Mouse (Mus musculus) telencephalon, adult 2 months (tissue): ENCODE measurements around the gene Gli2.
A peak's percentile ranks its signal among the peaks of the same experiment; 100 is the strongest.

Experiments
- DNase-seq: peaks from one replicate; pipeline ENCODE4 v3.0.0-alpha.2; 2011; ENCODE audit warnings: low read depth, low spot score

Gli2 gene

GRCm38 (mm10) chr1:118994482-118995105, 58.8 kb downstream of the Gli2 start:
- DNase-seq, result no peak

DNA sequence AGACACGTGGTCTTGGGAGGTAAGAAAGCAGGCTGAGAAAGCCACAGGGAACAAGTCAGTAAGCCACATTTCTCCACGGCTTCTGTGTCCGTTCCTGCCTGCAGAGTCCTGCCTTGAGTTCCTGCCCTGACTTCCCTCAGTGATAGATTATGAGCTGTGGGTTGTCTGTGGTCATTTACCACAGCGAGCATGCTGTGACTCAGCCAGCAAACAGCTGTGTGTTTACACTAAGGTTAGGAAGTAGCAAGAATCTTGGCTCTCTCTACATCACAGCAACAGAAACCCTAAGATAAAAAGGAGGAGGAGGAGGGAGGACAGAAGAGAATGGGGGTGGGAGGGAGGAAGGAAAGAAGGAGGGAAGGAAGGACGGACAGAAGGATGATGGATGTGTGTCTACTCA, 59.6 kb downstream of the Gli2 start:
- no peak for DNase-seq

DNA sequence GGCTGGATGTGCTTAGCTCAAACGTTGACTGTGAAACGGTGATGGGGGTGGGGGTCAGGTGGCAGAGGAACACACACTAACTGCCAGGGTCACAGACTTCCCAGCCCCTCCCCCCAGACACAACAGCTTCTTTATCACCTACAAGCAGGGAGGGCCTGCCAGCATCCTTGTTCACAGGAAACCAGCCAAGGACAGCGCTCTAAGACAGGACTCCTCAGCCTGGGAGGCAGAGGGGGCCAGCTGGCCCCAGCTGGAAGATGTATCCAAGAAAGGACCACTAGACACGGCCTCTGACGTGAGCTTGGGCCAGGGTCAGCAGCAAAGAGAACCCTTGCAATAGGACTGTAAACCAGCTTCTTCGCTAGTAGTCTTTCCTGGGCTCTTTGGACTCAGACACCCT, 65.1 kb downstream of the Gli2 start:
- DNase-seq, result no peak

DNA sequence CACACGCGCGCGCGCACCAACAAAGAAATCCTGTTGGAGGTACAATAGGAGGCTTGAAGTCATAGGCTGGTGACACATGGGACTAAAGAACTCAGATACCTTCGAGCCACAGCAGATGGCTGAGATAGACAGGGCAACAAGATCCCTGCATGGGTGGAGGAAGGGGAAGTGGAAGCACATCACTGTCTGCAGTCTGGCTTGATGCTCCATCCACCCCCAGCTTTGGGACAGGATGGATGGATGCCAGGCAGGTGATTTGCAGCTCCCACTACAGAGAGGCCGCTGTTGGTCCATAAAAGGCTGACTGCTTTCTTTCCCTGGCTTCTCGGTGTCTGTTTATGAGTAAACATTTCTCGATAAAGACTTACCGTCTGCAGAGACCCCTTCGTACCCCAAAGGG, 65.9 kb downstream of the Gli2 start:
- no peak for DNase-seq

DNA sequence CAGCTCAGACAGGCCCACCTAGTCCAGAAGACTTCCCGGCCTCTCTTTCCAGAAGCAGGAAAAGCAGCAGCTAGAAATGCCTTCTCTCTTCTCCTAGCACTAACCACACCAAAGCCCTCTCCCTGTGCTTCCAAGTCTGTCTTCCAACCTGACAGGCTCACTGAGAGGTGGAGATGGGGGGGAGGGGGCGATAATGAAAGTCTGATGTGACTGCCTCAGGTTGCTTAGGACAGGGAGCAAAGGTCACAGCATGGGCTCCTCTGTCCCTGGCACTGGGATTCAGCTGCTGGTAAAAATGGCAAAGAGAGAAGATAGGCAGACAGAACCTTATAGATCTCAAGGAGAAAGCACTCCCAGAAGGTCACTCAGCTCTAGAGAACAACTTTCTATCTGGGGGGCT, 70.0 kb downstream of the Gli2 start:
- DNase-seq, result no peak

GRCm38 (mm10) chr1:118982805-118983211, 70.6 kb downstream of the Gli2 start:
- no peak for DNase-seq

DNA sequence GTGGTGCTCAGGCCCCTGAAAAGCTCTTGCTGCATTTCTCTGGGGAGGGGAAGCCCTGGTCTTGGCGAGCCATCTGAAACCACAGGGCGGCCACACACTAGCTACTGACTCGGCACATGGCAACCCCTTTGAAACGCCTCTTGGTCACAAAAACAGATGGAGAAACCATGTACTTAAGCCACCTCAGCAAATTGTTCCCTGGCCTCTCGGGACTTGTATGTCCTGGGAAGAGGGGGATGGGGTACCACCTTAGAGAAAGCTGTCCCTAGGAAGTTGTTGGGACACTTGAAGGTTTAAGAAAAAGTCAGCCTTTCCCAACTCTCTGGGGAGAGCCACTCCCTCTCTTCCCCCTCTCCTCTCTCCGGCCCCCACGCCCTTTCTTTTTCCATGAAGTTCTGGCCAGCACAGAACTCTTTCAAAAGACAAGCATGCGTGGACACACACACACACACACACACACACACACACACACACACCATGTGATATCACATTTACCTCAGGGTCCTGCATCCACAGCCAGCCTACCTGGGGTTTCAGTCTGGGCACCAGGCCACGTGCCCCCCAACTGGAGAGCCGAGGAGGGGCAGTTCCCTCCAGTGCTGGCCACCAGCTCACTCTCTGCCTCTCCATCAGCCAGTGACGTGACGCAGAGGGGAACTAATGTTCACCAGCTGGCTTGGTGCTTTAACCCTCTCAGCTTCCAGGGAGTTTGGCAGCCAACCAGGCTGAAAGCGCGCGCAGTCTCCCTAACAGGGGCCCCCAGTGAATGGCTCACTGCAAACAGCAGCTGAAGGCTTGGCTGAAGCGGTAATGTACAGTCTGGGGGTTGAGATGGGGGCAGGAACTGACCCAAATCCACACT, 71.2 kb downstream of the Gli2 start:
- no peak for DNase-seq

DNA sequence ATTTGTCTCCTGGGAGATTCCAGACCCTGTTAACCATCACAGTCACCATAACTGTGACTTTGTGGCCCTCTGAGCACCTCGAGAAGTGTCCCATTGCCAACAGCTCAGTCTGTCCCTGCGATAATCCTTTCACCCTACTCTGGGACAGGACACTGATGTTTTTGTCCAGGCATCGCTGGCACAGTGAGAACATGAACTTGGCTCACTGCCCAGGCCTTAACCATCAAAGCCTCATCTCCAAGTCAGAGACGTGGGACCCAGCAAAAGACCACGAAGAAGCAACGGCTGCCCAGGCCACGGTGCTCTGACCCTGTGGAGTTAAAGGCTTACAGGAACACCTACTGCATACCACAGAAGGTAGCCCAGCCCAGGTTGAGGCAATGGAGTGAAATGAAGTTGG, 72.8 kb downstream of the Gli2 start:
- DNase-seq, result no peak

DNA sequence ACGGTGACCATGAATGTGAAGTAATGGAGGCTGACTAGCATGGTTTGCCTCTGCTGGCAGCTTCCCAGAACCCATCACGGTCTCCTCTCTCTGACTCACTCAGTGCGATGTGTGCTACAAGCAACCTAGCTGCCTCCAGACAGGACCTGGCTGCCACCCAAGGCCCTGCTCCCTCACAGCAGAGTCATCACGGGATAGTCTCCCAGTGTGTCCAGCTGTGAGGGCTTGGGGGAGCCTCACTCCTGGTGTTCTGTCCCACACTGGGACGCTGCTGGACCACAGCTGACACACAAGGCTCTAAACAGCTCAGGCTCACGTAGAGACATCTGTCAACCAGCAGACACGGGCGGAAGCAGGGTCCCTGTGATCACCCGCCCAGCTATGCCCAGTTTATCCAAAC, 76.8 kb downstream of the Gli2 start:
- DNase-seq, result peak; percentile 29

GRCm38 (mm10) chr1:118975376-118975775, 78.0 kb downstream of the Gli2 start:
- no peak for DNase-seq

GRCm38 (mm10) chr1:118970068-118970467, 83.4 kb downstream of the Gli2 start:
- no peak for DNase-seq

GRCm38 (mm10) chr1:118969409-118969808, 84.0 kb downstream of the Gli2 start:
- no peak for DNase-seq

DNA sequence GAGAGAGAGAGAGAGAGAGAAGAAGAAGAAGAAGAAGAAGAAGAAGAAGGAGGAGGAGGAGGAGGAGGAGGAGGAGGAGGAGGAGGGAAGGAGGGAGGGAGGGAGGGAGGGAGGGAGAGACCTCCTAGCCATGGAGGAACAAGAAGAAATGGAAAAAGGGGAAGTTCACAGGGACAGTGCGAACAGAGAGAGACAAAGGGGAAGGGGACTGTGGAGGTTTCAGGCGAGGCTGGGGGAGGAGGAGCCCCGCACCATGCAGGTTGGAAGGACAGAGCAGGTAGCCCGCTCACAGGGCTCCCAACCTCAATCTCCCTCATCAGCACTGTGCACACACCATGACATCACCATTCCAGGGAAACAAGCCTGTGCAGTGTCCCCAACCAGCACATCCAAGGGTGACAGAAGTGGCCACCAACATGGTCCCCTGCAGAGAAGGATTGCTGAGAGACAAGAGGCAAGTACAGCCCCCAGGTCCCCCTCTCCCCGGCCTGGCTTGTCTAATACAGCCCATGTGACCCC, 84.7 kb downstream of the Gli2 start:
- no peak for DNase-seq

DNA sequence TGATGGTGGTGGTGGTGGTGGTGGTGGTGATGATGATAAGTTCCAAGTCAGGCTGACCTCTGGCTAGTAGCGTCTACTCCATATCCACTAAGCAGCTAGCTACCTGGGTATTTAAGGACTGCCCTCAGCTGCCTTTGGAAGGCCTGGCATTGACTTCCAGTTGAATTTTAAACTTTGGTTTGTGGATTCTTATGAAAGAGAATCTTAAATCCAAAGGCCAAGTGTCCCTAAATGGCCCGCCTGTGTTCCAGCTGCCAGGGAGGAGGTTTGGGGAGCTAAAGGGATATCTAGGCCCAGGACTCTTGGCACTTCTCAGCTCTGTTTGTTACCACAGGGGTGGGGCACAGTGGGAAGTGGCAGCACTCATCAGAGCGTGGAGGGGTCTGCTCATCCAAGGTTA, 85.4 kb downstream of the Gli2 start:
- no peak for DNase-seq

DNA sequence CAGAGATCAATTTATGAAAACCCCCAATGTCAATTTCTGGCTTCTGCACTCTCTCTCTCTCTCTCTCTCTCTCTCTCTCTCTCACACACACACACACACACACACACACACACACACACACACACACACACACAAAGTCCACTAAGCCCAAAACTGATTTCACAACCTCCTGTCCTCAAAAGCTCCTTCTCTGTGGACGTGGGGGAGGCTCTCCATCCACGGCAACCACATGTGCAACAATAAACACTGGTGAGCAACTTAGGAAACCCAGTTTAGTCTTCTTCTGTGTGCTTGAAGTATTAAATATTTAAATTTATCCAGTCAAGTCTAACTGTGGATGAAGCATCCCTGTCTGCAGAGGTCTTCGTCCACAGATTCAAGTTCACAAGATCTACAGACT, 86.1 kb downstream of the Gli2 start:
- no peak for DNase-seq

DNA sequence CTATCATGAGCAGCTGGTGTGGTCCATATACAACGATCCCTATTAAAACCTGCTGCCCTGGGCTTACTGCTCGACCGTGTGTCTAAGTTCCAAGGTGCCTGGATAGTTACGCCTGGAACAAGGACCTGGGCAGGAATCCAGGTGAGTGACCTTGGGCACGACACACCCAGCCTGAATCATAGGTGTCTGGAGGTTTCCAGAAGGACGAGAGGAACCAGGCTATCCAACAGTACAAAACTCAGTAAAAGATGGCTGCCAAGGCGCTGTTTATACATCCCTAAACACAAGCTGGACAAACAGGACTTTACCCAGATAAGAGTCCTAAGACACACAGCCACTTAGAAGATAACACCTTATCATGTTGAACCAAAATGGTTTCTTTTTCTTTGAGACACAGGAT, 94.8 kb downstream of the Gli2 start:
- no peak for DNase-seq

GRCm38 (mm10) chr1:118955791-118956190, 97.6 kb downstream of the Gli2 start:
- DNase-seq, result no peak

- no peak for DNase-seq
Observed at GRCm38 (mm10) chr1:118954434-118955301, 98.8 kb downstream of the Gli2 start.

DNA sequence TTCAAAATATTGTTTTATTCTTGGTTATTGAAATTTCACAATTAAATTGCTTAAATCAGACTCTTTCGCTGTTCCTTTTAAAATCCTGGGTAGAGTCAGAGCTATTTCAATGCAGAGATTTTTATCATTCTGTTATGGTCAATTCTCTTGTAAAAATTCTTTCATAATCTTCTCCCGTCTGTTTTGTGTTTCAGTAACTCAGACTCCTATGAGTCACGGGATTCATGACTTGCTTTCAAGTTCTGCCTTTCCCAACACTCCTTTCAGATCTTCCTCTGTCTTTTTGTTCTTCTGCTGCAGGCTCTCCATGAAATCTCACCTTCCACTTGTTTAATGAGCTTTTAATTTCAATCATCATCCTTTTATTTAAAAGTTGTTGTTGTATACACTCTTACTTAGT, 100.4 kb downstream of the Gli2 start:
- no peak for DNase-seq

- no peak for DNase-seq
Observed at GRCm38 (mm10) chr1:118952318-118952717, 101.1 kb downstream of the Gli2 start.

GRCm38 (mm10) chr1:118948407-118948806, 105.0 kb downstream of the Gli2 start:
- DNase-seq, result no peak

- no peak for DNase-seq
Observed at GRCm38 (mm10) chr1:118947221-118947620, 106.2 kb downstream of the Gli2 start.
